Mouse (Mus musculus) mouse embryonic stem cell (cell line): ENCODE data around the gene Fam219a.

Experiments used
- in situ Hi-C, 2 experiments: fragments of 300-500 bp; cut with MboI; formaldehyde crosslinking; loops; 1 replicate in 1 of 2; 3 replicates in 1 of 2; pipeline ENCODE4 v1.14.3; 2019 to 2020; ENCODE audit warnings: low sequenced_read_pairs in 2 of 2, low pct_unique_long_range_greater_than_20kb in 1 of 2, mixed read lengths in 1 of 2; ENCODE audit not compliant: unreplicated experiment in 1 of 2

The Fam219a gene

DNA sequence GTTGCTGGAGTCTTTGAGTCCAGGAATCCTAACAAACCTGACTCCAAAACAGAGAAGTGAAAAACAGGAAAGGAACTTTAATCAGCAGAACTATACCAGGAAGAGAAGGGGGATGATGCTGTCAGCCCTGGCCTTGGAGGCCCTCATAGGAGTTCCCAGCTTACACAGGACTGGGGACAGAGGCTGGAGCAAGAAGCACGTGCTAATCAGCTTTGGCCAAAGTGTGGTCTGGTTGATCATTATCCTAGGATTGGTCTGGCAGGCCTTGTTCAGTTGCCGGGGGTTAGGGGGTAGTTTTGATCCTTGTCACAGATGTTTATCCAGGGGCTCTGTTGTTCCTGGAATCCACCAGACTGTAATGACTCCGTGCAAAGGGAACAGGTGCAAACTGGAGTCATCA is 75.0 kb downstream of the Fam219a start:
- in situ Hi-C loops: no loop called here

GRCm38 (mm10) chr4:41493464-41494116 is 75.7 kb downstream of the Fam219a start:
- in situ Hi-C loops: no loop called here

- in situ Hi-C loops: no loop called here
Observed at GRCm38 (mm10) chr4:41492951-41493350, 76.4 kb downstream of the Fam219a start.

DNA sequence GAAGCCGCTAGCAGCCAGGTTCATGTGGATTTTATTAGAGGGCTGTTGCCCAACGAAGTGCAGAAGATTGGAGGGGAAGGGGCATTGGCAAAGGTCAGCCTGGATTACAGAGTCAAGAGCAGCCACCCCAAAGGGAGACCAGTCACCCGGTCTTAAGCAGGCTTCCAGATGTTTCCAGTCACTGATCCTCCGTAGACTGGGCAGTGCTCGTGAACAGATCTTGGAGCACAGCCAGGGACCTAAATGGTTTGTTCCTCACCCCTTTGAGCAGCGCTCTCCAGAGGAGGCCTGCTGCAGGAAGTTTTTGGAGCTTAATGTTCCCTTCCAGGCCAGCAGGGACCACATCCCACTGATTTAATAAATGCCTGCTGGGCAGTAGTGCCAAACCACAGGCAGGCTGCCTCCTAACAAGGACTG is 87.7 kb downstream of the Fam219a start:
- in situ Hi-C loops: no loop called here

GRCm38 (mm10) chr4:41480254-41480653 is 89.1 kb downstream of the Fam219a start:
- in situ Hi-C loops: no loop called here

DNA sequence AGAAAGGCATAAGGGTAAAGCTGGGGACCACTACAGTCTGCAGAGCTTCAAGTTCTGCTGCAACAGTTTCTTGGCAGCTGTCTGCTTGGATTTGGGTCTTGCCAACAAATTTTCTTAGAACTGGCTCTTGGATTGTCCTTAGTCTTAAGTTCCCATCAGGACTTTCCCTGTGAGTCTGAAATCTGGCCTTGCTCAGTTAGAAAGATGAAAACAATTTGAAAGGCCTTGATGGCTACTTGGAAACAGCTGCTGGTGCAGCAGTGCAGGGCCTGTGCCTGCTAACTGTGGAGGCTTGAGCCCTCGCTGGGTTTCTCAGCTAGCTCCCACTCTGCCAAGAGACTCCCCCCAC is 89.9 kb downstream of the Fam219a start:
- in situ Hi-C loops: no loop called here

DNA sequence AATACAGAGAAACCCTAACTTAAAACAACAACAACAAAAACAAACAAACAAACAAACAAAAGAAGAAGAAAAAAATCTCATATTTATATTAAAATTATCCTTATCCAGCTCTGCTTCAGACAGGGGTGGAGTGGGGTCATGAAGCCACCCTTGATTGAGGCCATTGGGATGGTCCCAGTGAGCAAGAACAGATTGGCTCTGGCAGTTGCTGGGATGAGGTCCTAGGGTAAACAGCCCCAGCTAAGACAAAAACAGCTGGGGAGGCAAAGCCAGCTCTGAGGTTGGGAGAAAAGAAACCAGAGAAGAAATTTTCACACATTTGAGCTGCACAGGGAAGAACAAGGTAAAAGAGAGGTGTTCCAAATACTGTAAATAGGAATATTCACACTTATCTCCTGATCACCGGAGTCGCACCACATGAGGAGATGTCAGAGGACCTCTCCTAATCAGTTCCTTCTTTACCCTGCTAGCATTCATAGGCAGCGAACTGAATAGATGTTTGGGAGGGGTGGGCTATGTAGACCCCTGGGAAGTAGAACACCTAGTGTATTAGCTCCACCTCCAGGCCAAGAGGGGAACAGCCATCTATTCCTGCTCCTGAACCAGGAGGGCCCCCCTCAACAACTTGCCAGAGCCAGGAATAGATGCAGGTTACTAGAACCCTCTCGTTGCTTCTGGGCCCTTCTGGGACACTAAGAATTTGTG is 90.4 kb downstream of the Fam219a start:
- in situ Hi-C loops: no loop called here

DNA sequence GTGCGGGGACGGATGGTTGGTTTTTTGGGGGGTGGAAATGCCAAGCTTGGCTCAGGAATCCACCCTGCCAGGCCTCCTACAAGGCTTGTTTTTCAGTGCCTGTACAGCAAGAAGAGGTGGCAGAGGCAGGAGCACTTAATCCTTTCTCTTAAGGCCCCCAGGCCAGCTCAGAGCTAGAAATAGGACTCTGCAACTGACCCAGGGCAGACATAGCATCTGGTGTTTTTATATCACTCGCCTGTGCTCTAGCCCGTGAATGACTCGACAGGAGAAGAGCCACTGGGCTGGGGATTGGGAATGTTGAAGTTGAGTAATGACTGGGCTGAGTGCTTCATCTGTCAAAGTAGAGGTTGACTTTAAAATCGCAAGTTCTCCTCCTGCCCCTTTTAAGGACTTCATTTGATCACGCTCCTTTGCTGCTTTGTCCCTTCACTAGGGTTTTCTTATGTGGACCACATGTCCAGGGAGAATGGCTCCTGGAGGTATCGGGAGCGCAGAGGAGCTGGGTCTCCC is 91.6 kb downstream of the Fam219a start:
- in situ Hi-C loops: no loop called here

- in situ Hi-C loops: no loop called here
Observed at GRCm38 (mm10) chr4:41471384-41471689, 98.0 kb downstream of the Fam219a start.

DNA sequence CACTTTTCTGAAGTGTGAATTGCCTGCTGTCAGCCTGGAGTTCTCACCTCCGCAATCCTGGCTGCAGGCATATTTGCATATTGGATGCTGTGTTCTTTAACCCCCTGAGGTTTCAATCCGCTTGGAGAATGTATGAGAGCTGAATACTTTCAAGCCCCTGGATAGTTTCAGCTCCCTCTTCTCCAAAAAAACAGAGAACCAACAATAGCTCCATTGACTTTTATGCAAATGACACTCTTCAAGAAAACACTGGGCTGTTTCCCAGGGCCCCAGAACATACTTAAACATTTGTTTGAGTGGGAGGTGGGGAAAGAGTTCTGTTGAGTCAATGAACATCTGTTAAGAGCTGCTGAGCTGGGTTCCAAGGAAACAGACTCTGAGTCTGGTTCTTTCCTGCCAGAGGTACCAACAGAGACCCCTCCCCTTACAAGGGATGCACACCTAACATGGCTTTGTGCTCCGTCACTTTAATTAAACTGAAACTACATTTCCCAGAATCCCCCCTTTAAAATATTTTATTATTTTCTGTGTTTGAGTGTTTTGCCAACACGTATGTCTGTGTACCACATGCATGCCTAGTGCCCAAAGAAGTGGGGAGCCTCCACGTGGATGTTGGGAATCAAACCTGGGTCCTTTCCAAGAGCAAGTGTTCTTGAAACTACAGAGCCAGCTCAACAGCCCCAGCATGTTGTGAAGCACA is 98.5 kb downstream of the Fam219a start:
- in situ Hi-C loops: no loop called here

GRCm38 (mm10) chr4:41470051-41470683 is 99.2 kb downstream of the Fam219a start:
- in situ Hi-C loops: no loop called here

GRCm38 (mm10) chr4:41469199-41469598 is 100.1 kb downstream of the Fam219a start:
- in situ Hi-C loops: no loop called here

DNA sequence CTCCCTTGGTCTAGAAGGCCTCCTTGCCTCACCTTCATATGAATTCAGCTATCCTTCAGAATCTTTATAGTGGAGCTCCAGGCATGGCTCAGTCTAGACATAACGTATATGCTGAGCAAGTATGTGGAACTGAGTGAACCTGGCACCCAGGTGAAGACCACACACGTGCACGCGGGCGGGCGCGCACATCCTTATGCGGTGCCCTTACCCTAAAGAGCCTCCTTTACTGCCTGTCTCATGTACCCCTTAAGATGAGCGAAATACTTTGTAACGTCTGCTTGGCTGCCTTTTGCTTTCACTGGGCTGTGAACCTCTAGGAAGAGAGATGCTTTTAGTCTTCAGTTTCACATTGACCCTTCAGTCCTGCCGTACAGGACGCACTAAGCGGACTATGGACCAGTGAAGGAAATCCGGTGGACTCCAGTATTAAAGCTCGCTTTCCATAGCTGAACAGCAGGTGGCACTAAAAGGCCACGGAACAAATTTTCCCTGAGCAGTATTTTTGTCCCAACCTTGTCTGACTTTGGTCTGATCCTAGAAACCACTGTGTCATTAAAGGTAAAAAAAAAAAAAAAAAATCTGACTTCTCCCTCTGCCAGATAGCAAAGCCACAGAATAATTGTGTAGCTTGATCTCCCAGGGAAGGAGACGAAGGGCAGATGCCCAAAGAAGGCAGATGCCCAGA is 100.8 kb downstream of the Fam219a start:
- in situ Hi-C loops: no loop called here
